Mouse (Mus musculus) heart, embryonic 14.5 days (tissue): ENCODE measurements around the gene Vamp2. TPM values are rescaled to one million over a fixed set of nuclear protein-coding genes. Genes with fewer than 3 reads are reported as not detected.
A peak's percentile ranks its signal among the peaks of the same experiment; 100 is the strongest.

Experiments used
- ATAC-seq: fragments of 200-750 bp; cut with Nextera tagmentation; 2 replicates; pipeline ENCODE4 v1.8.0; 2017; ENCODE audit warnings: low read depth, moderate TSS enrichment; ENCODE audit not compliant: insufficient number of reproducible peaks, insufficient read depth, low FRiP score
- H3K27ac ChIP-seq, 2 experiments: fragments of 200-500 bp in 1 of 2; fragments of 300-500 bp in 1 of 2; sonication (generic) in 1 of 2; replicated peaks in 1 of 2; 2 replicates each; pipeline ENCODE4 v1.5.1; 2012 to 2014; ENCODE audit warnings: low read depth in 2 of 2, low read length in 2 of 2, control low read depth in 1 of 2, mild to moderate bottlenecking in 1 of 2, mixed read lengths in 1 of 2; ENCODE audit not compliant: control insufficient read depth in 1 of 2, insufficient read depth in 1 of 2
- H3K27me3 ChIP-seq: fragments of 300-500 bp; sonication (generic); 2 replicates; pipeline ENCODE4 v1.6.1; 2014; ENCODE audit warnings: mild to moderate bottlenecking, low read length, control low read depth; ENCODE audit not compliant: control insufficient read depth, insufficient read depth
- H3K36me3 ChIP-seq: fragments of 300-500 bp; sonication (generic); 2 replicates; pipeline ENCODE4 v1.6.1; 2014; ENCODE audit warnings: mild to moderate bottlenecking, control low read depth, low read length, mixed read lengths; ENCODE audit not compliant: control insufficient read depth, insufficient read depth
- H3K4me1 ChIP-seq, 2 experiments: fragments of 200-500 bp in 1 of 2; fragments of 300-500 bp in 1 of 2; sonication (generic) in 1 of 2; 2 replicates each; pipeline ENCODE4 v1.6.1; 2012 to 2014; ENCODE audit warnings: low read length in 2 of 2, control low read depth in 1 of 2, mixed read lengths in 1 of 2; ENCODE audit not compliant: control insufficient read depth in 2 of 2, insufficient read depth in 2 of 2
- H3K4me2 ChIP-seq: fragments of 300-500 bp; sonication (generic); 2 replicates; pipeline ENCODE4 v1.6.1; 2014; ENCODE audit warnings: mild to moderate bottlenecking, low read length
- H3K4me3 ChIP-seq, 2 experiments: fragments of 200-500 bp in 1 of 2; fragments of 300-500 bp in 1 of 2; sonication (generic) in 1 of 2; 2 replicates each; pipeline ENCODE4 v1.5.1; 2012 to 2014; ENCODE audit warnings: low read length in 2 of 2, mild to moderate bottlenecking in 2 of 2, control low read depth in 1 of 2, low read depth in 1 of 2, moderate library complexity in 1 of 2; ENCODE audit not compliant: control insufficient read depth in 1 of 2, insufficient read depth in 1 of 2
- H3K9ac ChIP-seq: fragments of 300-500 bp; sonication (generic); 2 replicates; pipeline ENCODE4 v1.6.1; 2014; ENCODE audit warnings: mild to moderate bottlenecking, low read length
- H3K9me3 ChIP-seq: fragments of 300-500 bp; sonication (generic); 2 replicates; pipeline ENCODE4 v1.6.1; 2016; ENCODE audit warnings: low read length, control low read depth; ENCODE audit not compliant: control insufficient read depth
- WGBS: fragments of 180-500 bp; shearing (Covaris S2); extraction: QIAGEN DNeasy Blood & Tissue Kit; methylation state at CpG from one replicate; pipeline ENCODE4 v1.1.7; 2014; 5-methylcytosine and 5-hydroxymethylcytosine counted together
- polyA plus RNA-seq: library from polyadenylated mRNA; unstranded; fragments of >200 nt; fragmentation: Nextera tagmentation; extraction: Ambion mirVana; gene quantifications from 2 replicates; pipeline ENCODE4 v1.2.1, GENCODE M21; 2014

The Vamp2 gene
- polyA plus RNA-seq, 1 experiment from 2014 or later = 93.9 TPM

- Histone ChIP-seq H3K4me2 (no peak overlapping the region), H3K4me1 (peaks cover 0 to 2% of the 10 kb centered on the region in 2 experiments; a peak in 1 of 4 replicates), H3K27me3 (no peaks in the 10 kb centered on the region), H3K4me3 (no peak overlapping the region), H3K9ac (no peak overlapping the region), H3K27ac (no peak overlapping the region), H3K36me3 (no peaks in the 10 kb centered on the region), H3K9me3 (no peaks in the 10 kb centered on the region)
- ATAC-seq = no peak
- WGBS = 86% methylated on average over 6 of the region's 6 CpGs
Observed at GRCm38 (mm10) chr11:69078041-69078440, 10.2 kb upstream of the Vamp2 start.

GRCm38 (mm10) chr11:69078805-69079438 lies 9.4 kb upstream of the Vamp2 start:
- WGBS = 65% methylated on average over 5 of the region's 5 CpGs
- Histone ChIP-seq H3K4me1 (peaks cover 0 to 2% of the 10 kb centered on the region in 2 experiments; a peak in 1 of 4 replicates), H3K4me2 (no peak overlapping the region), H3K36me3 (no peaks in the 10 kb centered on the region), H3K27ac (no peak overlapping the region), H3K9me3 (no peaks in the 10 kb centered on the region), H3K27me3 (no peaks in the 10 kb centered on the region), H3K4me3 (no peak overlapping the region), H3K9ac (no peak overlapping the region)
- no peak for ATAC-seq

- no peak overlapping the region for H3K4me3 ChIP-seq
- H3K9ac ChIP-seq = no peak overlapping the region
- no peaks in the 10 kb centered on the region for H3K27me3 ChIP-seq
- no peaks in the 10 kb centered on the region; a peak in 1 of 4 replicates for H3K4me1 ChIP-seq
- no peak overlapping the region for H3K4me2 ChIP-seq
- no peaks in the 10 kb centered on the region for H3K36me3 ChIP-seq
- H3K9me3 ChIP-seq = no peaks in the 10 kb centered on the region
- 0 out of 2 replicates have a peak, but pooled peaks have one; percentile 17 for ATAC-seq
- WGBS = 73% methylated on average over 15 of the region's 15 CpGs
- no peak overlapping the region for H3K27ac ChIP-seq
Observed at GRCm38 (mm10) chr11:69080102-69080854, 8.0 kb upstream of the Vamp2 start.

- no peak overlapping the region for H3K9ac ChIP-seq
- H3K36me3 ChIP-seq = no peaks in the 10 kb centered on the region
- no peaks in the 10 kb centered on the region; a peak in 1 of 4 replicates for H3K4me1 ChIP-seq
- no peak overlapping the region for H3K4me2 ChIP-seq
- no peaks in the 10 kb centered on the region for H3K27me3 ChIP-seq
- no peaks in the 10 kb centered on the region for H3K9me3 ChIP-seq
- no peak overlapping the region for H3K27ac ChIP-seq
- H3K4me3 ChIP-seq = no peak overlapping the region
- WGBS = 87% methylated on average over 8 of the region's 8 CpGs
- ATAC-seq = no peak
Observed at GRCm38 (mm10) chr11:69080855-69081222, 7.5 kb upstream of the Vamp2 start.

DNA sequence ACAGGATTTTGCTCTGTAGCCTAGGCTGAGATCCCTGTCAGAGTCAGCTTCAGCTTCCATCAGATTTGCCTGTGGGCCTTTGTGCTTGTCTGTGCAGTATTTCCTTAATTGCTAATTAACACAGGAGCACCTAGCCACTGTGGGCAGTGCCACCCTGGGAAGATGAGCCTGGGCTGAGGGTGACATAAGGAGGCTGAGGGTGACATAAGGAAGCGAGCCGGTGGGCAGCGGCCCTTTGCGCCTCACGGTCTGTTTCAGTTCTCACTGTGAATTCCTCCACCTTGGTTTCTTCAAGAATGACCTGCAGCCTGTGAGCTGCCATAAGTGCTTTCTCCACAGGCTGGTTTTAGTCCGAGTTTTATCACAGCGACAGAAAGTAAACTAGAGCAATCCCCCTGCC lies 6.7 kb upstream of the Vamp2 start:
- 79% methylated on average over 7 of the region's 7 CpGs for WGBS

GRCm38 (mm10) chr11:69085608-69086007 lies 2.7 kb upstream of the Vamp2 start:
- Histone ChIP-seq H3K4me3 (no peak overlapping the region), H3K9ac (no peak overlapping the region), H3K27me3 (no peaks in the 10 kb centered on the region), H3K4me2 (no peak overlapping the region), H3K36me3 (peaks cover 14% of the 10 kb centered on the region), H3K9me3 (no peaks in the 10 kb centered on the region), H3K27ac (no peak overlapping the region), H3K4me1 (peaks cover 19 to 33% of the 10 kb centered on the region in 2 experiments)
- 73% methylated on average over 6 of the region's 6 CpGs for WGBS
- no peak for ATAC-seq

More for the DNA sequence above, 6.7 kb upstream of the Vamp2 start:
- Histone ChIP-seq H3K9ac (no peak overlapping the region), H3K4me2 (no peak overlapping the region), H3K4me3 (no peak overlapping the region), H3K4me1 (peaks cover 3 to 4% of the 10 kb centered on the region in 2 experiments; a peak in 2 of 4 replicates), H3K9me3 (no peaks in the 10 kb centered on the region), H3K27me3 (no peaks in the 10 kb centered on the region), H3K36me3 (no peaks in the 10 kb centered on the region), H3K27ac (no peak overlapping the region)
- no peak for ATAC-seq

DNA sequence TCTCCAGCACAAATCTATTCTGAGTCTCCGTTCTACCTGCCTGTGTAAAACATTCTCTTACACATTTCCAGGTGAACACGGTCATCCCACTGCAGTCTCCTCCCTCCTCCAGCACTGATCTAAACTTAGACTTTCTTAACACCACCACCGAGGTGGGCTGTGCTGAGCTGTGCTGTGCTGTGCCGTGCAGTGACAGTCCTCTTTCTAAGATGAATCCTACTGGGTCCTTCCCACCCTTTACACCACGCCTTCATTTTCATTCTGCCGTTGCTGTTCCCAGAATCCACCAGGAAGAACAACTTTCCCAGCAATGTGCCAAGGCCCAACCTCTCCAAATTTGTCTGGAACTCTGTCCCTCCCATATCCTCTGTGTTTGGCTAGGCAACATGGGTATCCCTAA lies 1.9 kb upstream of the Vamp2 start:
- no peak for ATAC-seq
- H3K9ac ChIP-seq = no peak overlapping the region
- H3K4me1 ChIP-seq = peaks cover 19 to 36% of the 10 kb centered on the region in 2 experiments
- H3K36me3 ChIP-seq = peaks cover 21% of the 10 kb centered on the region
- H3K27me3 ChIP-seq = no peaks in the 10 kb centered on the region
- whole genome bisulfite sequencing = 31% methylated on average over 6 of the region's 6 CpGs
- H3K9me3 ChIP-seq = no peaks in the 10 kb centered on the region
- no peak overlapping the region for H3K4me3 ChIP-seq
- no peak overlapping the region for H3K4me2 ChIP-seq
- peak overlapping the region; percentile 51 to 98 for H3K27ac ChIP-seq
